Mouse (Mus musculus): ENCODE data around the gene Rpl35. TPM values are rescaled to one million over a fixed set of nuclear protein-coding genes. Genes with fewer than 3 reads are reported as not detected.

Rpl35 gene
- total RNA-seq, 2 experiments from 2014 or later, result 548 to 582 TPM

- DNase-seq (ENCODE audit: low spot score in 2 of 2), result no peak
Observed at GRCm38 (mm10) chr2:38999381-38999780, 6.0 kb downstream of the Rpl35 start.

GRCm38 (mm10) chr2:38997386-38998374 is 7.7 kb downstream of the Rpl35 start, which contains the start of gene Wdr38:
Wdr38 (plus strand) TSS chr2:38997476.
- DNase-seq (ENCODE audit: low spot score in 2 of 2), result peak; percentile 79 to 88

GRCm38 (mm10) chr2:38992452-38992851 is 13.0 kb downstream of the Rpl35 start:
- no peak for DNase-seq (ENCODE audit: low spot score in 2 of 2)

GRCm38 (mm10) chr2:38992004-38992403 is 13.4 kb downstream of the Rpl35 start:
- no peak for DNase-seq (ENCODE audit: low spot score in 2 of 2)

GRCm38 (mm10) chr2:38988929-38989328 is 16.5 kb downstream of the Rpl35 start:
- no peak for DNase-seq (ENCODE audit: low spot score in 2 of 2)

GRCm38 (mm10) chr2:38987803-38988510 is 17.5 kb downstream of the Rpl35 start:
- DNase-seq (ENCODE audit: low spot score in 2 of 2), result no peak

GRCm38 (mm10) chr2:38987371-38987770 is 18.1 kb downstream of the Rpl35 start:
- DNase-seq (ENCODE audit: low spot score in 2 of 2), result no peak

- no peak for DNase-seq (ENCODE audit: low spot score in 2 of 2)
Observed at GRCm38 (mm10) chr2:38986580-38986979, 18.8 kb downstream of the Rpl35 start.

- no peak for DNase-seq (ENCODE audit: low spot score in 2 of 2)
Observed at GRCm38 (mm10) chr2:38983456-38983855, 22.0 kb downstream of the Rpl35 start.

GRCm38 (mm10) chr2:38977837-38978236 is 27.6 kb downstream of the Rpl35 start:
- DNase-seq (ENCODE audit: low spot score in 2 of 2), result no peak

- DNase-seq (ENCODE audit: low spot score in 2 of 2), result no peak
Observed at GRCm38 (mm10) chr2:38975941-38976805, 29.3 kb downstream of the Rpl35 start.

GRCm38 (mm10) chr2:38975181-38975580 is 30.2 kb downstream of the Rpl35 start:
- DNase-seq (ENCODE audit: low spot score in 2 of 2), result no peak

- no peak for DNase-seq (ENCODE audit: low spot score in 2 of 2)
Observed at GRCm38 (mm10) chr2:38974171-38974570, 31.3 kb downstream of the Rpl35 start.

GRCm38 (mm10) chr2:38973701-38974100 is 31.7 kb downstream of the Rpl35 start:
- no peak for DNase-seq (ENCODE audit: low spot score in 2 of 2)

- no peak for DNase-seq (ENCODE audit: low spot score in 2 of 2)
Observed at GRCm38 (mm10) chr2:38973223-38973622, 32.2 kb downstream of the Rpl35 start.

- DNase-seq (ENCODE audit: low spot score in 2 of 2), result no peak
Observed at GRCm38 (mm10) chr2:38970057-38970456, 35.4 kb downstream of the Rpl35 start.

- DNase-seq (ENCODE audit: low spot score in 2 of 2), result no peak
Observed at GRCm38 (mm10) chr2:38969650-38970049, 35.8 kb downstream of the Rpl35 start.

GRCm38 (mm10) chr2:38964198-38964597 is 41.2 kb downstream of the Rpl35 start:
- DNase-seq (ENCODE audit: low spot score in 2 of 2), result no peak

GRCm38 (mm10) chr2:38957671-38958223 is 47.7 kb downstream of the Rpl35 start:
- no peak for DNase-seq (ENCODE audit: low spot score in 2 of 2)

- no peak for DNase-seq (ENCODE audit: low spot score in 2 of 2)
Observed at GRCm38 (mm10) chr2:38956062-38956461, 49.4 kb downstream of the Rpl35 start.

Measured in gastrocnemius, postnatal 4 days (tissue).